Mouse (Mus musculus) c-Kit-positive CD71-negative TER-119-negative erythroid progenitor cells, embryonic 14.5 days (primary cell): Measurements from ENCODE around the gene Taldo1.
"Not testable (repeated sequence)": the region's sequence is repeated elsewhere in the genome, so short reads cannot be mapped to it uniquely, and the experiment has no call there.

Experiments used
- DNase-seq: peaks from one replicate; pipeline ENCODE4 v3.0.0-alpha.2; 2013; ENCODE audit warnings: low read depth

Taldo1 gene

DNA sequence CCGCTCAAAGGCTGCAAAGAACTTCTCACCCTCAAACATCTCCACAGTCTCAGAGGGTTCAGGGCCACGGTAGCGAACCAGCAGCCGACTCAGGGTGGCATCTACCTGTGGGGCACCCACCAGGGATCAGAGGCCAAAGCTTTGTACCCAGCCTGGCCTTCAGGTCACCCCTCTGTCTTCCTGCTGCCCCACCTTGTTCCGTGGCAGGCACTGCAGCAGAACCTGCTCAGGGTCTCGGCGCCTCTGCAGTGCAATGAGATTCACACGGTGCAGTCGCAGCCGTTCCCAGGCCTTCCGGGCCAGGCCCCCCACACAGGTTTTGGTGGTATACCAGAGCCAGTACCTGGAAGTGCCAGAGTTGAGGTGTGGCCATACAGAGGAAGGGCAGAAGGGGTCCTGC, 47.8 kb downstream of the Taldo1 start:
- DNase-seq = no peak

DNA sequence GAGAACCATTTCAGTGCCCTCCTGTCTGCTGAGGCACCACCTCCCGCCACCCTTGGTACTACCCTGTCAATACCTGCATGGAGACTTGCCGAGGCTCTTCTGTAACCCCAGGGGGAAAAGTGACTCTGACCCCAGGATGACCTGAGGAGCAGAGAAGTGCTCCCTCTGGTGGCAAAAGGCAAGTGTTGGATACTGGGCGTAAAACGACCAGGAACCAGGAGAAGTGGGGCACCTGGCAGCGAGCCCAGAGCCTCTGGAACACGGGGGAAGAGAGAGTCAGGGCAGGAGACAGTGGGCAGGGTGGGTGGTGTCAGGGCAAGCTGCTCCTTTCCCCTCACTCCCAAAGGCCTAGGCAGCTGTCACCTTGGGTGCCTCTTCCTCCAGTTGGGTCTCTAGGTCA, 48.6 kb downstream of the Taldo1 start:
- DNase-seq = no peak

DNA sequence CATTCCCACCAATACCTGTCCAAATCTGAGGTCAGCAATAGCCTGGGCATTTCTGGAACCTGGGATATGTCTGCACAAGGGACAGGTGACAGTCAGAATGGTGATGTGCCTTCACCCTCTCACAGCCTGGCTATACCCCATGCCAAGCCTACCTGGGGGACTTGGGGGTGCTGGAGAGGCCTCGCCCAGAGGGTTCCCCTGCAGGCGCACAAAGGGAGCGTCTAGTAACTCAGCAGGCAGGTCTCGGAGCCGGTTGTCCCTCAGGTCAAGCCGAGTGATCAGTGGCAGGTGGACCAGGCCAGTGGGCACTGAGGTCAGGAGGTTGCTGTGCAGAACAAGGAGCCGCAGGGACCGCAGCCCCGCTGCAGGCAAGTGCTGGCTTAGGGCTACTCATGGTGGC, 49.5 kb downstream of the Taldo1 start:
- no peak for DNase-seq

DNA sequence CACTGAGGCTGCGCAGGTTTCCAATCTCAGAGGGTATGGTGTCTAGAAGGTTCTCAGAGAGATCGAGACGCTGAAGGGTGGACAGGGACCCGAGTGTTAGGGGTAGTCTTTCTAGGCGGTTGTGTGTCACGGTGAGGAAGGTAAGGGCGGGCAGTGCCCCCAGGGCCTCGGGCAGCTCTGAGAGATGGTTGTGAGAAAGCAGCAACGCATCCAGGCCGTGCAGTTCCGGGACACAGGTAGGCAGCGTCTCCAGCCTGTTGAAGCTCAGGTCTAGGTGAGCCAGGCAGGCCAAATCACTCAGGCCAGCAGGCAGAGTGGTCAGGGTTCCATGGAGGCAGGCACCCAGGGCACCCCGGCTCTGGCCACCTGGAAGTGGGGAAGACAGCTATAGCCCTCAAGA, 50.2 kb downstream of the Taldo1 start:
- no peak for DNase-seq

DNA sequence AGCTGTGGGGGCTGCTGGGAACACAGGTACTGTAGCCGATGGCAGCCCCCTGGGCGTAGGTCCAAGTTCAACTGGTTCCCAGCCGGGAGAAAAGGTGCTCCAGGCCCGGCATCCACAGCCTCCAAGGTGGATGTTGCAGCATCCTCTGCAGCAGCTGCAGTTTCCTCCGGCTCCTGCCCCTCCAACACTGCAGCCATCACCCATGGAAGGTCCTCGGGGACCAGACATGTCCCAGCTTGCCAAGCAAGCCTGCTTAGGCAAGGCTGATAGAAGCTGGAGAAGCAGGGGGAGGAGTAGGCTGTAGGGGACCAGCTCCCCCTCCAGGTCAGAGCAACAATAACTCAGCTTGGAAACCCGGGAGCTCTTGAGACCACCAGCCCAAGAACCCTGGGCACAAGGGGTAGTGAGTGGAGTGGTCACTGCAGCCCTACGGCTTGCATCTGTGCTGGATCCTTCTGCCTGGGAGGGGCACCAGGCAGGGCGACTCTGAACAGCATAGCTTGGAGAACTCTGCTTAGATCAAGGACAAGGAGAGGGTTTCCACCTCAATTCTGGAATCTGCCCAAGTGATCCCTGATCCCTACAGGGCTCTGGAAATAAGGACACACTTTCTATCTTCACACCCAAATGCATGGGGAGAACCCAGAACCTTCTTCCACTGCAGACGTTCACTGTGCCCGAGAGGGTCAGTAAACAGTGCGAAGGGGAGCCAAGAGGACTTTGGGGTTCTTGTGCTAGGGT, 51.3 kb downstream of the Taldo1 start:
- DNase-seq = peak; percentile 42

DNA sequence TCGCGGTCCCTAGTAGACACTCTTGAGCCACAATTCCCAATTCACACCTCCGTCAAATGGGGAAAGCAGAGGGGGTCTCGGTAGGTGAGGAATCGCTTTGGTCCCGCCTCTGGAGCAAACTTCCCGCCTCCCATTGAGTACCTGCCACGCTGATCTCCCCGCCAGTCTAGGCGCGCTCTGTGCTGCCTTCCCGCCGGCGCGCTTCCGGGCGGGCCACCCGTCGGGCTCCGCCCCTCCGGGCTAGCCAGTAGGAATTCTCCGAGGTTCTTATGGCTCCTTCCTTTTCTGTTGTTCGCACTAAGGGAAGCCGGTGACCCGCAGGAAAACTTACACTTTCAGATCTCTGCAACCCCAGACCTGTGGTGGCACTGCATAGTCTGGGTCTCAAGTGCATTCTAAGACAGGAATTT, 51.8 kb downstream of the Taldo1 start, which contains the start of gene Pidd1:
Pidd1 (minus strand) TSS at position 198 of the 410 bp plus-strand sequence.
- peak; percentile 64 for DNase-seq

DNA sequence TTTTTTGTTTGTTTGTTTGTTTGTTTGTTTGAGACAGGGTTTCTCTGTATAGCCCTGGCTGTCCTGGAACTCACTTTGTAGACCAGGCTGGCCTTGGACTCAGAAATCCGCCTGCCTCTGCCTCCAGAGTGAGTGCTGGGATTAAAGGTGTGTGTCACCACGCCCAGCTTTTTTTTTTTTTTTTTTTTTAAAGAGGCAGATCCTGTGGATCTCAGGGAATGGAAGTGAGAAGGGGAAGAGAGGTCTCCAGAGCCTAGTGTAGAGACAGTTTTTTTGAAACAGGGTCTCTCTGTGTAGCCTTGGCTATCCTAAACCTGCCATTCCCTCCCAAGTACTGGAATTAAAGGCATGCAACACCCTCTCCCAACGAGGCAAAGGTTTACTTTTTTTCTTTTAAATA, 54.4 kb downstream of the Taldo1 start:
- not testable (repeated sequence) for DNase-seq

DNA sequence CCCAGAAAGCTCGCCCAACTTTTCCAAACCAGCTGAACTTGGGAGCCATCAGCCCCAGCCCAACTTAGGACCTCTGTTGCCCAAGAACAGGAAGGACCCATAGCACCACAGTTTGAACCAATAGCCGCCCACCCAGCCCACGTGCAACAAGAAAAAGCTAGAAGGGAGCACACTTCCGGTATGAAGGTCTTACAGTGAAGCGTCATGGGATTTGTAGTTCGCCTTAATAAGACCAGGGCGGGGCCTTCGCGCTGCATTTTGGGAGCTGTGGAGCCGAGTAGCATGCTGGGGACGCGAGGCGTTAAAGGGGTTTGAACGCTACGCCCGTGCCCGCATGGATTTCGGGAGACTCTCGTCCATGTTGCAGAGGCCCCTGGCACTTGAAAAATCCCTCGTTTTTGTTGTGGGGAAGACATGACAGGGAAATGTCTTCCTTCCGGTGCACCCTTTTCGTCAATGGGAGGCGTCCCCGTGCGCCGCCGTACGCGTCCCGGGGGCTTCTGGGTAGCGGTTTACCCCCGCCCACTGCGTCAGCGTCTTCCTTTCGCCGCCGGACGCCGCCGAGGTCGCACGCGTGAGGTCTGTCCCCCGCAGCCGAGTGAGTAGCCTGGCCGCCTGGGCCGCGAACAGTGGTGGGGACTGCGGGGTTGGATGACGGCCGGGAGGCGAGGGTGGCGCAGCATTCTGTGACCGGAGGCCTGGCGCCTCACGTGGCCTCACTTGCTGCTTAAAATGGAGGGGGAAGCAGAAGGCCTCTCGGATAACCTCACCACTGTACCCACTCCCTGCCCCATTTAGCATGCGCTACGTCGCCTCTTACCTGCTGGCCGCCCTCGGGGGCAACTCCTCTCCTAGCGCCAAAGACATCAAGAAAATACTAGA, 55.4 kb downstream of the Taldo1 start, which contains the start of gene Rplp2:
Rplp2 (plus strand) TSS at position 261 of the 882 bp plus-strand sequence.
- DNase-seq = peak; percentile 87

DNA sequence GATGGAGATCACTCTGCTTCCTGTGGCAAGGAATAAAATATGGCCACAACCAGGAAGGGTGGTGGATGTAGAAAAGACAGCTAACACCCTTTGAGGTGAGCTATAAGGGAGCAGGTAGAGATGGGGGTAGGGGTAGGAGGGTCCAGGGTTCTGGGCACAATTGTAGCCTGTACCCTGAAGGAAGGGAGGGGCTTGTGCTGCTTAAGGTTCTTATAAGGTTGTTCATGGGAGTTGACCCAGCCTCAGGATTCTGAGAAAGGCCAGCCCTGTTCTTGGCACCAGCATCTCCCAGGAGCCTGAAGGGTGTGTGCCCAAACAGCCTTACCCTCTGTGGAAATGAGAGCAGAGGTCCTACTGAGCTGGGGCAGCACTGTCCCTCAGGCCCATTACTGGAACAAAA, 59.9 kb downstream of the Taldo1 start:
- no peak for DNase-seq
